Mouse (Mus musculus): Measurements from ENCODE around the gene Scrn2.

DNA sequence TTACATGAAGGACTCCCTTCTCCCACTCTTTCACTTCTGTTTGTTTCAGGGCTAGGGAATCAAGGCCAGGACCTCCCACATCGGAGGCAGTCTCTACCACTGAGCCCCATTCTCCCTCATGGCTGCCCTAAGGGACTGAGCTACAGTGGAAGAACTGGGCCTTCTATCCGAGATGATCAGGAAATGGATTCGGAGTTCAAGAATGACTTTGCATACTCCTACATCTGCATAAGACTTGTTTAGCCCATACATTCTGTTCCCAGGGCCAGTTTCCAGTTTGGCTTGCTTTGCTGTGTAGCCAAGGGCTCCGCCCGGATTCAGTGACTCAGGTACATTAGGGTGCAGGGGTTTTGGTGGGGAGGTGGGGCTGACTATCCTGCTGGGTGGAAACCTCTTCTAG is 49.7 kb upstream of the Scrn2 start:
- no peak for TF ChIP-seq POLR2A (IDR thresholded peaks at IDR 0.05; ENCODE audit: extremely low read depth, insufficient read depth, low read length)
- no peak for TF ChIP-seq CTCF (IDR thresholded peaks at IDR 0.05; ENCODE audit: low read depth, low read length)

Measured in liver, adult 2 months (tissue).